Mouse (Mus musculus): Measurements from ENCODE around the gene Abca1.

DNA sequence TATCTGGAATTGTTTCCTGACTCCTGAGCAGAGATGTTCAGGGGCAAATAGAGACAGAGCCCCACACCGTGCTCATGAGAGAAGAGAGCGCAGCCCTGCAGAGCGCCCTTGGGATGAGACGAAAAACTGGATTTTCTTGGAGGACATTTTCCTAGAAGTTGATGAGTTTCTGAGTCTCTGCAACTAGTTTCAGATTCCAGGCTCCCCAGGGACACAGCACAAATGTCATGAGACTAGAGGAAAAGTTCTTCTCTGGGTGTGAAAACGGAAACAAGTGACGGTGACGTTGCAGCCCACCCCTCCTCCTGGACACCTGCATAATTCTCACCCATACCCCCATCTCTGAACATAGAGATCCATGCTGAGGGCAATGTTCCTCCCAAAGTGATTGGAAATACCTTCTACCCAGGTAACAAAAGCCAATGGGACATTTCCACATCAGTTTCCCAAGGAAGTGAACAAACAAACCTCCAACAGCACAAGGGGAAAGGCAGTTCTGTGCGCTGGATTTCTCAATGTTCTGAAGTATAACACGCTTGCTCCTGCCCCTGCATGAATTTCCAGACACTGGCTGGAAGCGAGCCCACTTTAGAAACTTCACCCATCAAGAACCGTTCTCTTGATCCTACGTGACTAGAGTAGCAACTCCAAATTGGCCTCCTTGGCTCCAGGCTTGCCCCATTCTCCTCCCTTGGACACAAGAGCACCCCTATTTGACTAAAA, 13.3 kb downstream of the Abca1 start:
- no peak for TF ChIP-seq CTCF (IDR thresholded peaks at IDR 0.05; ENCODE audit: extremely low read depth, insufficient read depth, low read length)
- TF ChIP-seq POLR2A (IDR thresholded peaks at IDR 0.05; ENCODE audit: extremely low read depth, insufficient read depth, low read length) = no peak

All from cortical plate, adult 2 months (tissue).